Mouse (Mus musculus): ENCODE data around the gene Galnt3.

GRCm38 (mm10) chr2:66127541-66127940, 2.7 kb upstream of the Galnt3 start:
- TF ChIP-seq POLR2A (IDR thresholded peaks at IDR 0.05; ENCODE audit: borderline replicate concordance, extremely low read depth, low read depth, low read length) (no peak), CTCF (IDR thresholded peaks at IDR 0.05; ENCODE audit: insufficient read depth, low read length) (no peak)
